Mouse (Mus musculus) spleen, adult 2 months (tissue): ENCODE results near the gene Odf3l1.

Experiments used
- CTCF ChIP-seq: fragments of 200-500 bp; IDR thresholded peaks from 2 replicates; pipeline ENCODE4 v1.5.1; 2011; ENCODE audit warnings: mild to moderate bottlenecking, inconsistent platforms; ENCODE audit not compliant: insufficient read depth, insufficient read length, insufficient replicate concordance; ENCODE audit errors: extremely low read depth
- POLR2A ChIP-seq: fragments of 200-500 bp; IDR thresholded peaks from 2 replicates; pipeline ENCODE4 v1.6.1; 2011; ENCODE audit warnings: low read depth, low read length, inconsistent platforms

DNA sequence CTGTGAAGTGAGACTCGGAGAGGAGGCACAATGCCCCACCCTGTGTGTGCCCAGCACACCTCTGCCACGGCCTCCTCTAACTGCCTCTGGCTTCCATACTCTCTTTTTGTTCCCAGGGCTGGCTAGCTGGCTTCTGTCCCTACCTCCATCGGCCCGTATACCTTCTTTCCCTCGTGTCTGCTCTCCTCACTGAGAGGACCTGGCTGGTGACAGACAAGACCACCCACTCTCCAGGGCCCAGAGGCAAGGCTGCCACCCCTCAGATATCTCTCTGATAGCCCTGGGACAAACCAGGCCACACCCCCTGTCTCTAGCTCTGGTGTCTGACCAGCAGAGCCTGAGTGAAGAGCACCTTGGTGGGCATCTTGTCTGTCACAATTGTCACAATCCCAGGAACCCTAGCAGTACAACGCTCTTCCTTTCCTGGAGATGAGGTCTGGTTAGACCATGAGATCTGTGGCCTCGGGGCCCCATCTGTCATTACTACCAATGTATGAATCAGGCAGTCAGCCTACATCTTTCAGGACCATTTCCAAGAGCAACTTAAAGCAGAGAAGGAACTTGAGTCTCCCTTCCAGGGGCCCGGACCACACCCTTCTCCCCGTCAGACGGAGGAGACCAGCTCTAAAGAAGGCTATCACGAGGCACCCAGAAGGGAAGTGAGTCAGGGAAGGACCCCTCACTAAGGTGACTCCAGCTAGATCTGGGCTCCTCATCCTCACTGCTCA, 1.4 kb upstream of the Odf3l1 start:
- TF ChIP-seq CTCF = no peak
- no peak for TF ChIP-seq POLR2A
